Mouse (Mus musculus) testis, adult 2 months (tissue): Measurements from ENCODE around the gene Ptprd.

Source experiments
- CTCF ChIP-seq: fragments of 200-500 bp; IDR thresholded peaks from 2 replicates; pipeline ENCODE4 v1.5.1; 2012; ENCODE audit warnings: low read depth, mild to moderate bottlenecking, inconsistent platforms, low read length, moderate library complexity; ENCODE audit not compliant: control insufficient read depth, insufficient read depth, insufficient replicate concordance
- POLR2A ChIP-seq: fragments of 200-500 bp; IDR thresholded peaks from 2 replicates; pipeline ENCODE4 v1.6.1; 2012; ENCODE audit warnings: low read depth, mild to moderate bottlenecking, inconsistent platforms, low read length, moderate library complexity; ENCODE audit not compliant: control insufficient read depth

GRCm38 (mm10) chr4:76798010-76799007, 1413.5 kb downstream of the Ptprd start:
- no peak for TF ChIP-seq CTCF
- no peak for TF ChIP-seq POLR2A
